Mouse (Mus musculus): Measurements from ENCODE around the gene Ccr4. TPM values are rescaled to one million over a fixed set of nuclear protein-coding genes. Genes with fewer than 3 reads are reported as not detected.

Ccr4 gene
- polyA plus RNA-seq, 1 experiment from 2014 or later = not detected

DNA sequence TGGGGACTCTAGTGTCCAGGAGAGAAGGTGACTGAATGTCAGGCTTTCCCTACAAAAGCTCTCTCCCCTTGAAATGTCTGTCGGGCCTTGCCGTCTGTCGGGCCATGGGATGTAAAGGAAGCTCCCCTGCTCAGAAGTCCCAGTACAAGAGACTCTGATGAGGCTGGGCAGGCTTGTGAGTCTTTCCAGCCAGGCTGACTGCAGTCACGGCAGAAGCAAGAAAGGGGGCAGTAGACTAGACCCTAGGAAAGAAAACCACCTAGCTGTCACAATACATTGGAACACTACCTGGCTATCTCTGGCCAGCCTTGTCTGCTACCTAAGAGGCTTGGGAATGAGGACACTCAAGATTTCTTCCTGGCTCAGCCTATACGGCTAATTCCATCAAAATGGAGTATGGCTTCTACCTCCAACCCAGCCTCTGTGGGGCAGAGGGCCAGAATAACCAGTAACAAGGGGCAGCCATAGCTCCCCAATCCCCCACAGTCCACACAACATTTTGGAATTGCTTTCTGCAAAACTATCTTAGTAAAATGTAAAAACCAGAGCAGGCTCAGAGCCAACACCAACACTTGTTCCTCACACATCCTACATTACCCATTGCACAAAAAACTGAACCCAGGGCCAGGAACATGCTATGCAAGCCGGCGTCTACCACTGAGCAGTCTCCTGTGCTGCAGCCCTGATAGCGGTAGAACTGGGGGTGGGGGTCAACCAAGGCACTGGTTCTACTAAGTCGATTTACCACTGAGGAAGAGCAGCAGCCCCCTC, 30.2 kb upstream of the Ccr4 start:
- no peaks in the 10 kb centered on the region for H3K27me3 ChIP-seq (ENCODE audit: insufficient read depth, low read length)
- 83% methylated on average over 9 of the region's 9 CpGs for WGBS (ENCODE audit: insufficient replicate concordance)
- no peak for ATAC-seq

DNA sequence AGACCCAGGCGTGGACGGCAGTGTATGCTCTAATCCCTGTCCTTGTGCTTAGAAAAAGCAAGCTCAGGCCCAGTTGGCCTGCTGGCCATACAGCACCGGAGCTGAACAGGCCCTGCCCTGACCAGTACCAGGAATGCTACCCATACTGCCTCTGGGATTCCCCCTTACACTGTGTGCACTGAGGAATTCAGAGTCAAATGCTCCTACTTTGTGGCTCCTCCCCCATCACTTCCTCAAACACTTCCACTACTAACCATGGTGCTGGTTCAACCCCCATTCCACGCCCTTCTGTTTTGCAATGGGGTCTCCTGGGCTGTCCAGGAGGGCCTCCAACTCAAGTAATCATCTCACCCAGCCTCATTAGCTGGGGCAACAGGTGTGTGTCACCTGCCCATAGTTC, 29.1 kb upstream of the Ccr4 start:
- WGBS (ENCODE audit: insufficient replicate concordance) = 55% methylated on average over 4 of the region's 4 CpGs
- H3K4me3 ChIP-seq (ENCODE audit: low read depth, low read length) = no peak overlapping the region
- H3K9ac ChIP-seq (replicated peaks) = no peak overlapping the region
- TF ChIP-seq EP300 (IDR thresholded peaks at IDR 0.05; ENCODE audit: low read depth) = no peak
- no peak for TF ChIP-seq CTCF (IDR thresholded peaks at IDR 0.05; ENCODE audit: low read depth)
- peaks cover 3% of the 10 kb centered on the region for H3K4me1 ChIP-seq (ENCODE audit: insufficient read depth)
- H3K36me3 ChIP-seq (replicated peaks; ENCODE audit: insufficient read depth, low read length) = no peaks in the 10 kb centered on the region
- no peak overlapping the region for H3K27ac ChIP-seq (ENCODE audit: low read depth)
- no peaks in the 10 kb centered on the region for H3K9me3 ChIP-seq (ENCODE audit: low read length)
- ATAC-seq (no peak), DNase-seq (no peak)
- no peaks in the 10 kb centered on the region for H3K27me3 ChIP-seq (ENCODE audit: insufficient read depth, low read length)
- H3K4me2 ChIP-seq (ENCODE audit: low read depth, low read length) = no peak overlapping the region

More for the DNA sequence above, 30.2 kb upstream of the Ccr4 start:
- Histone ChIP-seq H3K9ac (replicated peaks) (no peak overlapping the region), H3K4me2 (ENCODE audit: low read depth, low read length) (no peak overlapping the region), H3K27ac (ENCODE audit: low read depth) (no peak overlapping the region), H3K4me1 (ENCODE audit: insufficient read depth) (peaks cover 3% of the 10 kb centered on the region), H3K9me3 (ENCODE audit: low read length) (no peaks in the 10 kb centered on the region), H3K4me3 (ENCODE audit: low read depth, low read length) (no peak overlapping the region), H3K36me3 (replicated peaks; ENCODE audit: insufficient read depth, low read length) (no peaks in the 10 kb centered on the region)
- TF ChIP-seq CTCF (IDR thresholded peaks at IDR 0.05; ENCODE audit: low read depth) (no peak), EP300 (IDR thresholded peaks at IDR 0.05; ENCODE audit: low read depth) (no peak)
- DNase-seq = no peak

DNA sequence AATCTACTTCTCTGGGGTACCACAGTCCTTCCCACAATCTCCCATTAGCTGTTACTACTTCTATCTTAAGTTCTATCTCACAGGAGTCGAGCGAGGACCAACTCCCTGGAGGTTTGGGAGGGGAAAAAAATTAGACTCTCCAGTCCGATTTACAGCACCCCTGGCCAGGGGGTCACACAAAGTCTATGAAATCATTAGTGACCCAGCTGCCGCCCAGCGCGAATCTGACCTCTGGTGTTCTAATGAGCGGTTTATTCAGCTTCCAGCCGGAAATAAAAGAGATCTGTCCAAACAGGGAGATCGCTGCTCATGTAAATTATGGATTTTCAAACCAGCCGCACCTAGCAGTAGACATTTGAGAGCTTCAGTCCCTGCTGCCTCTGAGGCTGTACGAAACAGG, 26.6 kb upstream of the Ccr4 start:
- no peak for DNase-seq
- TF ChIP-seq EP300 (IDR thresholded peaks at IDR 0.05; ENCODE audit: low read depth) (no peak), CTCF (IDR thresholded peaks at IDR 0.05; ENCODE audit: low read depth) (no peak)
- Histone ChIP-seq H3K4me2 (ENCODE audit: low read depth, low read length) (no peak overlapping the region), H3K27me3 (ENCODE audit: insufficient read depth, low read length) (no peaks in the 10 kb centered on the region), H3K4me1 (ENCODE audit: insufficient read depth) (peaks cover 10% of the 10 kb centered on the region), H3K4me3 (ENCODE audit: low read depth, low read length) (no peak overlapping the region), H3K9ac (replicated peaks) (no peak overlapping the region), H3K9me3 (ENCODE audit: low read length) (no peaks in the 10 kb centered on the region), H3K36me3 (replicated peaks; ENCODE audit: insufficient read depth, low read length) (no peaks in the 10 kb centered on the region), H3K27ac (ENCODE audit: low read depth) (no peak overlapping the region)
- WGBS (ENCODE audit: insufficient replicate concordance) = 57% methylated on average over 11 of the region's 11 CpGs
- ATAC-seq = no peak

DNA sequence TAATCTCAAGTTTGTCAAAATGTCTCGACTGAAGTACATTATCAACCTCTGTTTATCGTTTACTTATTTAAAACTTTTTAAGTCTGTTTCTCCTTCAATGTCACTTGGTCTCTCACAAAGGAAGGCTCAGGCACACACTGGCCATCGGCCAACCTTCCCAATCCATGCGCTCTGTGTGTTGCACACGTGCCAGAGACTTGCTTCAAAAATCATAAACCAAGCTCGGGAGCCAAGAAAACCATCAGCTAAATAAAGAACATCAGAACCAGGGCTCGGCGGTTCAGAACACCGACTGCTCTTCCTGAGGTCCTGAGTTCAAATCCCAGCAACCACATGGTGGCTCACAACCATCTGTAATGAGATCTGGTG, 23.9 kb upstream of the Ccr4 start:
- 52% methylated on average over 9 of the region's 9 CpGs for WGBS (ENCODE audit: insufficient replicate concordance)

DNA sequence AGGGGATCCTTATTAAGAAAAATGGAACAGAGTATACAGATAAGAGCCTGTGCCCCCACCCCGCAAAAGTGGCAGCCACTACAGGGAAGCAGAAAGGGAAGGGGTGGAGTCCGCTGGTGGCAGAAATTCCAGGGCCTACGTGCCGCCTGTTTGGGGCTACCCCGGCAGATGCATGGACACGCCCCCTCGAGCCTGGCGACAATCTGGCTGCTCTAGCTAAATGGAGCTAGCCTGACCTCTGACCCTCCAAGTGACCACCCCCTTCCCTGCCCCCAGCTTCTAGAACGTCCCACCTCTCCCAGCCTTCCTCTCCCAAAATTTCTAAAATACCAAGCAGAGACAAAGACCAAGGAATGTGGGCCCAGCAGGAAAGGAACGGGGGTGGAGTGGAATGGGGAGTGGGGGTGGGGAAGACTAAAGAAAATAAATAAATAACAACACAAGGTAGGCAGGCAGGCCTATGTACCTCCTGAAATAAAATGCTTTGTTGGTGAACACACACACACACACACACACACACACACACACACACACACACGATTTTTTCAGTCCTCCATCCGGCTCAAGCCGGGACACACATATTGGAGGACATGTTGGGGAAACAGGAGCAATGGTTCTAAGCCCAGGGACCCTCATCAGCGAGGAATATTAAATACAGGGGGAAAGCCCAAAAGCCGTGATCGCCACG, 23.4 kb upstream of the Ccr4 start:
- TF ChIP-seq CTCF (IDR thresholded peaks at IDR 0.05; ENCODE audit: low read depth) = no peak
- no peak for TF ChIP-seq EP300 (IDR thresholded peaks at IDR 0.05; ENCODE audit: low read depth)
- H3K27me3 ChIP-seq (ENCODE audit: insufficient read depth, low read length) = no peaks in the 10 kb centered on the region
- no peak overlapping the region; the same call in 1 of the 2 replicates for H3K27ac ChIP-seq (ENCODE audit: low read depth)
- DNase-seq (peak; percentile 55), ATAC-seq (peak; percentile 66)
- no peaks in the 10 kb centered on the region for H3K36me3 ChIP-seq (replicated peaks; ENCODE audit: insufficient read depth, low read length)
- H3K4me3 ChIP-seq (ENCODE audit: low read depth, low read length) = no peak overlapping the region
- peaks cover 12% of the 10 kb centered on the region for H3K4me1 ChIP-seq (ENCODE audit: insufficient read depth)
- H3K4me2 ChIP-seq (ENCODE audit: low read depth, low read length) = peak overlapping the region; percentile 60
- no peak overlapping the region for H3K9ac ChIP-seq (replicated peaks)
- WGBS (ENCODE audit: insufficient replicate concordance) = 31% methylated on average over 17 of the region's 17 CpGs
- H3K9me3 ChIP-seq (ENCODE audit: low read length) = no peaks in the 10 kb centered on the region

More for the DNA sequence above, 23.9 kb upstream of the Ccr4 start:
- Histone ChIP-seq H3K4me1 (ENCODE audit: insufficient read depth) (peaks cover 13% of the 10 kb centered on the region), H3K4me3 (ENCODE audit: low read depth, low read length) (no peak overlapping the region), H3K27me3 (ENCODE audit: insufficient read depth, low read length) (no peaks in the 10 kb centered on the region), H3K36me3 (replicated peaks; ENCODE audit: insufficient read depth, low read length) (no peaks in the 10 kb centered on the region), H3K9me3 (ENCODE audit: low read length) (no peaks in the 10 kb centered on the region), H3K27ac (ENCODE audit: low read depth) (no peak overlapping the region; the same call in 1 of the 2 replicates), H3K4me2 (ENCODE audit: low read depth, low read length) (no peak overlapping the region), H3K9ac (replicated peaks) (no peak overlapping the region)
- no peak for TF ChIP-seq CTCF (IDR thresholded peaks at IDR 0.05; ENCODE audit: low read depth)
- no peak for TF ChIP-seq EP300 (IDR thresholded peaks at IDR 0.05; ENCODE audit: low read depth)
- ATAC-seq = no peak
- DNase-seq = no peak

GRCm38 (mm10) chr9:114527085-114527484, 22.4 kb upstream of the Ccr4 start:
- no peaks in the 10 kb centered on the region for H3K9me3 ChIP-seq (ENCODE audit: low read length)
- peak overlapping the region; percentile 9 for H3K4me3 ChIP-seq (ENCODE audit: low read depth, low read length)

More at GRCm38 (mm10) chr9:114527085-114527484, 22.4 kb upstream of the Ccr4 start:
- DNase-seq (peak; percentile 63), ATAC-seq (peak; percentile 47)
- TF ChIP-seq EP300 (IDR thresholded peaks at IDR 0.05; ENCODE audit: low read depth) (no peak), CTCF (IDR thresholded peaks at IDR 0.05; ENCODE audit: low read depth) (no peak)
- H3K4me1 ChIP-seq (ENCODE audit: insufficient read depth) = peaks cover 12% of the 10 kb centered on the region
- 2% methylated on average over 16 of the region's 16 CpGs for WGBS (ENCODE audit: insufficient replicate concordance)
- H3K4me2 ChIP-seq (ENCODE audit: low read depth, low read length) = peak overlapping the region; percentile 60
- H3K27me3 ChIP-seq (ENCODE audit: insufficient read depth, low read length) = no peaks in the 10 kb centered on the region
- H3K9ac ChIP-seq (replicated peaks) = 0 out of 2 replicates have a peak overlapping the region, but pooled peaks have one; percentile 31
- H3K36me3 ChIP-seq (replicated peaks; ENCODE audit: insufficient read depth, low read length) = no peaks in the 10 kb centered on the region
- peak overlapping the region; percentile 49; the same call in 1 of the 2 replicates for H3K27ac ChIP-seq (ENCODE audit: low read depth)

Measured in liver, postnatal 0 days (tissue).